ENCODE assay signal across 32 mouse cellular contexts in genomic region chr10:63427146-63427545, GRCm38 (mm10). TPM values are rescaled to one million over a fixed set of nuclear protein-coding genes. Genes with fewer than 3 reads are reported as not detected.
"Had no signal": no experiment of that assay in that cellular context is flagged by ENCODE, and none has a peak within 500 bp of the region (broad histone marks: within the 10 kb centered on the region; RNA-seq: fewer than 3 reads in every experiment).

No protein-coding gene starts in this region.

- DNase-seq: kidney, adult 18-20 months; kidney, adult 9 months; kidney, postnatal 14 days; kidney, postnatal 4 days; left cerebral cortex, postnatal 4 days; liver, postnatal 0 days; lung, embryonic 14.5 days; retina, postnatal 1 day; right cerebral cortex, postnatal 25 days; spleen, adult 18-20 months; thymus, adult 2 months; thymus, postnatal 14 days; thymus, postnatal 4 days had no signal

- H3K4me1 ChIP-seq: limb, embryonic 12.5 days; limb, embryonic 15.5 days; midbrain, embryonic 13.5 days; neural tube, embryonic 12.5 days had no signal

- H3K36me3 ChIP-seq: limb, embryonic 12.5 days; limb, embryonic 15.5 days; midbrain, embryonic 13.5 days; neural tube, embryonic 12.5 days; neural tube, embryonic 15.5 days had no signal

- H3K27ac ChIP-seq: limb, embryonic 12.5 days; limb, embryonic 15.5 days; liver, embryonic 14.5 days; macrophage; midbrain, embryonic 13.5 days; neural tube, embryonic 12.5 days; neural tube, embryonic 15.5 days; stomach, postnatal 0 days had no signal

- H3K27me3 ChIP-seq: limb, embryonic 12.5 days; limb, embryonic 15.5 days; midbrain, embryonic 13.5 days; neural tube, embryonic 12.5 days; neural tube, embryonic 15.5 days had no signal

- H3K9me3 ChIP-seq: limb, embryonic 12.5 days; limb, embryonic 15.5 days; midbrain, embryonic 13.5 days; neural tube, embryonic 12.5 days; neural tube, embryonic 15.5 days had no signal

- H3K4me3 ChIP-seq: limb, embryonic 12.5 days; limb, embryonic 15.5 days; midbrain, embryonic 13.5 days; neural tube, embryonic 12.5 days; neural tube, embryonic 15.5 days had no signal

RNA-seq across cellular contexts. Expression of gene Ctnna3, which starts 2.8 kb away (rescaled TPM):
- total RNA-seq: megakaryocyte, adult 5-6 weeks had no signal
- polyA plus RNA-seq: liver, postnatal 0 days; macrophage had no signal

RNA-seq across cellular contexts. Expression of gene Gm7075, which starts 5.6 kb away (rescaled TPM):
- total RNA-seq: layer of hippocampus, adult 18-20 months; layer of hippocampus, postnatal 14 days; left cerebral cortex, adult 8-10 months; left cerebral cortex, postnatal 14 days; left cerebral cortex, postnatal 4 days; megakaryocyte, adult 5-6 weeks; midbrain, postnatal 0 days had no signal
- polyA plus RNA-seq: intestine, embryonic 16.5 days; kidney, embryonic 16.5 days; limb, embryonic 12.5 days; limb, embryonic 15.5 days; liver, embryonic 11.5 days; liver, embryonic 14.5 days; liver, postnatal 0 days; lung, embryonic 14.5 days; lung, postnatal 0 days; macrophage; midbrain, embryonic 13.5 days; midbrain, postnatal 0 days; neural tube, embryonic 12.5 days; neural tube, embryonic 15.5 days; stomach, embryonic 14.5 days; stomach, postnatal 0 days; thymus, adult 2 months had no signal
